Mouse (Mus musculus): ENCODE results near the gene Pdgfra. TPM values are rescaled to one million over a fixed set of nuclear protein-coding genes. Genes with fewer than 3 reads are reported as not detected.
A peak's percentile ranks its signal among the peaks of the same experiment; 100 is the strongest.

The Pdgfra gene
- polyA plus RNA-seq, 1 experiment from 2014 or later: 78.8 TPM

DNA sequence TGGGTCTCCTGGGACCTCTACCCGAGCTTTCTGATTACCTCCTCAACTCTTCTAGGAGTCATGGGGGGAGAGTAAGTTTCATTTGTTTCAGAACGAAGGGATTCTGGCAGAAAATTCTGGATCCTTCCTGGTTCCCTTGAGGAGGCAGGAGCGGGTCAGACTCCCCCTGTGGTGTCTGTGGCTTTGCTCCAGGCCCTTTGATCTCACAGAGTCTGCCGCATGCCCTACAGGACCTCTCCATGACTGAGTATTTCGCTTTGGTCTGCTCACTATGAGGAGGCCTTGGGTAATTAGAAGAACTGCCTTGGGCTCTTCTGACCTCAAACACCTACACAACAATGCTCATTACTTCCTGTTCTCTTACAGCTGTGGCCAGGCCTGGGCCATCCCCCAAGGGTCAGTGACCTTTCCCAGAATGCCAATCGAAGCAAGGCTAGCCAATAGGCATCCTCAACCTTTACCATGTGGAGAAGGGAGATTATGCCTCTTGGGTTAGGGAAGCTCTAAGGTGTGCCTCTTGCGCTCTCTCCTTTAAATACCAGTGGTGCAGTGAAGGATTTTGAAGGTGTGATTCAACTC, 63.7 kb downstream of the Pdgfra start:
- 0 out of 2 replicates have a peak, but pooled peaks have one; percentile 37 for ATAC-seq (ENCODE audit: insufficient number of reproducible peaks, insufficient read depth, low FRiP score, low TSS enrichment, low read depth)
- Histone ChIP-seq H3K27me3 (no peaks in the 10 kb centered on the region), H3K27ac (no peak overlapping the region), H3K9ac (no peak overlapping the region), H3K4me3 (no peak overlapping the region), H3K4me1 (no peaks in the 10 kb centered on the region), H3K4me2 (no peak overlapping the region), H3K9me3 (no peaks in the 10 kb centered on the region), H3K36me3 (no peaks in the 10 kb centered on the region)
- 58% methylated on average over 7 of the region's 7 CpGs for WGBS

- 79% methylated on average over 10 of the region's 10 CpGs for WGBS
These were observed 69.5 kb downstream of the Pdgfra start for GRCm38 (mm10) chr5:75221610-75222009.

GRCm38 (mm10) chr5:75222491-75223265, 70.6 kb downstream of the Pdgfra start:
- WGBS: 72% methylated on average over 10 of the region's 10 CpGs
- H3K36me3 ChIP-seq: no peaks in the 10 kb centered on the region

More at GRCm38 (mm10) chr5:75221610-75222009, 69.5 kb downstream of the Pdgfra start:
- H3K4me2 ChIP-seq: no peak overlapping the region
- H3K27me3 ChIP-seq: no peaks in the 10 kb centered on the region
- no peak overlapping the region for H3K4me3 ChIP-seq
- H3K36me3 ChIP-seq: no peaks in the 10 kb centered on the region
- no peaks in the 10 kb centered on the region for H3K4me1 ChIP-seq
- no peak for ATAC-seq (ENCODE audit: insufficient number of reproducible peaks, insufficient read depth, low FRiP score, low TSS enrichment, low read depth)
- no peaks in the 10 kb centered on the region for H3K9me3 ChIP-seq
- no peak overlapping the region for H3K9ac ChIP-seq
- no peak overlapping the region for H3K27ac ChIP-seq

DNA sequence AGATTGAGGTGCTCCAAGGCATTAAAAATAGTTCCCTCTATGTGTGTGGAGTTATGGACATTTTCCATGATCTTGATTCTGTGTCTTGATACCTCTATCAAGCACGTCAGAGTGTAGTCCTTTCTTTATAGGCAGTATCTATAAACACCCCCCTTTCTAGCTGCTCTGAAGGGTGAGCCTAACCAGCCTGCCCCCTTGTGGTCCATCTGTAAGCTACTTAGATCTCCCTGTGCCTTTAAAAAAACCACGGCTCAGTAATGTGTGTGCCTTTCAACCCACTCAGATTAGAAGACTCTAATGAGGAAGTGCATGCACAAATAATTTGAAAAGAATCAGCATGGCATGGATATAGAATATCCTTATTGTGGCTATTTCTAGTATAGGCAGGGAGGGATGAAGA, 86.3 kb downstream of the Pdgfra start:
- Histone ChIP-seq H3K27ac (no peak overlapping the region), H3K4me1 (no peaks in the 10 kb centered on the region), H3K4me2 (no peak overlapping the region), H3K4me3 (no peak overlapping the region), H3K27me3 (no peaks in the 10 kb centered on the region), H3K9ac (no peak overlapping the region), H3K36me3 (no peaks in the 10 kb centered on the region), H3K9me3 (no peaks in the 10 kb centered on the region; the same call in 1 of the 2 replicates)
- ATAC-seq (ENCODE audit: insufficient number of reproducible peaks, insufficient read depth, low FRiP score, low TSS enrichment, low read depth): no peak
- 47% methylated on average over 2 of the region's 2 CpGs for WGBS

More at GRCm38 (mm10) chr5:75222491-75223265, 70.6 kb downstream of the Pdgfra start:
- H3K4me1 ChIP-seq: no peaks in the 10 kb centered on the region
- no peak overlapping the region for H3K4me3 ChIP-seq
- ATAC-seq (ENCODE audit: insufficient number of reproducible peaks, insufficient read depth, low FRiP score, low TSS enrichment, low read depth): no peak
- H3K27ac ChIP-seq: no peak overlapping the region
- H3K9me3 ChIP-seq: no peaks in the 10 kb centered on the region
- H3K4me2 ChIP-seq: no peak overlapping the region
- no peak overlapping the region for H3K9ac ChIP-seq
- H3K27me3 ChIP-seq: no peaks in the 10 kb centered on the region

GRCm38 (mm10) chr5:75238928-75239777, 87.1 kb downstream of the Pdgfra start:
- Histone ChIP-seq H3K4me1 (no peaks in the 10 kb centered on the region), H3K4me2 (no peak overlapping the region), H3K27ac (no peak overlapping the region), H3K36me3 (no peaks in the 10 kb centered on the region), H3K27me3 (no peaks in the 10 kb centered on the region), H3K9ac (no peak overlapping the region), H3K4me3 (no peak overlapping the region), H3K9me3 (no peaks in the 10 kb centered on the region; the same call in 1 of the 2 replicates)
- 83% methylated on average over 15 of the region's 15 CpGs for WGBS
- no peak for ATAC-seq (ENCODE audit: insufficient number of reproducible peaks, insufficient read depth, low FRiP score, low TSS enrichment, low read depth)

GRCm38 (mm10) chr5:75247070-75247740, 95.1 kb downstream of the Pdgfra start:
- Histone ChIP-seq H3K4me1 (peaks cover 7% of the 10 kb centered on the region; the same call in 1 of the 2 replicates), H3K9ac (no peak overlapping the region), H3K4me2 (peak overlapping the region; percentile 27), H3K27ac (no peak overlapping the region), H3K27me3 (no peaks in the 10 kb centered on the region), H3K36me3 (no peaks in the 10 kb centered on the region), H3K9me3 (no peaks in the 10 kb centered on the region), H3K4me3 (no peak overlapping the region)
- ATAC-seq (ENCODE audit: insufficient number of reproducible peaks, insufficient read depth, low FRiP score, low TSS enrichment, low read depth): no peak
- WGBS: 54% methylated on average over 25 of the region's 25 CpGs

Small RNA genes within 50 kb of the gene (microRNA-seq; reads per million reads assigned to microRNA genes)
- gene Mir7025: 2.2 reads per million, percentile 5 among the genes with 10 or more reads in this experiment

Other genes starting within 250 kb of the Pdgfra start
- gene Chic2, start 107.5 kb upstream of the Pdgfra start, polyA plus RNA-seq (2015; fragmentation: Nextera tagmentation; extraction: Ambion mirVana): 34.0 and 40.5 TPM in 2 replicates
- not detected in 2 replicates for gene Gsx2, start 76.7 kb upstream of the Pdgfra start, polyA plus RNA-seq (2015; fragmentation: Nextera tagmentation; extraction: Ambion mirVana)